Mouse (Mus musculus) forebrain, embryonic 16.5 days (tissue): ENCODE measurements around the gene Olfr194. TPM values are rescaled to one million over a fixed set of nuclear protein-coding genes. Genes with fewer than 3 reads are reported as not detected.
"Not testable (repeated sequence)": the region's sequence is repeated elsewhere in the genome, so short reads cannot be mapped to it uniquely, and the experiment has no call there.

Source experiments
- ATAC-seq: fragments of 200-750 bp; cut with Nextera tagmentation; 2 replicates; pipeline ENCODE4 v1.8.0; 2017; ENCODE audit warnings: mild to moderate bottlenecking, moderate library complexity
- H3K27ac ChIP-seq: fragments of 300-500 bp; sonication (generic); 2 replicates; pipeline ENCODE4 v1.5.1; 2014; ENCODE audit warnings: low read length, control low read depth
- H3K27me3 ChIP-seq: fragments of 300-500 bp; sonication (generic); replicated peaks from 2 replicates; pipeline ENCODE4 v1.6.1; 2014; ENCODE audit warnings: low read length; ENCODE audit not compliant: control insufficient read depth, insufficient read depth
- H3K36me3 ChIP-seq: fragments of 300-500 bp; sonication (generic); 2 replicates; pipeline ENCODE4 v1.6.1; 2014; ENCODE audit not compliant: control insufficient read depth, insufficient read depth
- H3K4me1 ChIP-seq: fragments of 300-500 bp; sonication (generic); replicated peaks from 2 replicates; pipeline ENCODE4 v1.6.1; 2014; ENCODE audit warnings: low read length; ENCODE audit not compliant: control insufficient read depth, insufficient read depth
- H3K4me2 ChIP-seq: fragments of 300-500 bp; sonication (generic); 2 replicates; pipeline ENCODE4 v1.6.1; 2014; ENCODE audit warnings: mild to moderate bottlenecking, low read length, control low read depth
- H3K4me3 ChIP-seq: fragments of 300-500 bp; sonication (generic); replicated peaks from 2 replicates; pipeline ENCODE4 v1.5.1; 2014; ENCODE audit warnings: mild to moderate bottlenecking, low read length, control low read depth
- H3K9ac ChIP-seq: fragments of 300-500 bp; sonication (generic); replicated peaks from 2 replicates; pipeline ENCODE4 v1.6.1; 2014; ENCODE audit warnings: low read depth, low read length, control low read depth
- H3K9me3 ChIP-seq: fragments of 300-500 bp; sonication (generic); 2 replicates; pipeline ENCODE4 v1.6.1; 2016; ENCODE audit warnings: low read length; ENCODE audit not compliant: control insufficient read depth
- WGBS: fragments of 180-500 bp; shearing (Covaris S2); extraction: QIAGEN DNeasy Blood & Tissue Kit; methylation state at CpG from one replicate; pipeline ENCODE4 v1.1.7; 2014; 5-methylcytosine and 5-hydroxymethylcytosine counted together
- polyA plus RNA-seq: library from polyadenylated mRNA; unstranded; fragments of >200 nt; fragmentation: Nextera tagmentation; extraction: Ambion mirVana; gene quantifications from 2 replicates; pipeline ENCODE4 v1.2.1, GENCODE M21; 2015

The Olfr194 gene
- polyA plus RNA-seq, 1 experiment from 2014 or later, result not detected

DNA sequence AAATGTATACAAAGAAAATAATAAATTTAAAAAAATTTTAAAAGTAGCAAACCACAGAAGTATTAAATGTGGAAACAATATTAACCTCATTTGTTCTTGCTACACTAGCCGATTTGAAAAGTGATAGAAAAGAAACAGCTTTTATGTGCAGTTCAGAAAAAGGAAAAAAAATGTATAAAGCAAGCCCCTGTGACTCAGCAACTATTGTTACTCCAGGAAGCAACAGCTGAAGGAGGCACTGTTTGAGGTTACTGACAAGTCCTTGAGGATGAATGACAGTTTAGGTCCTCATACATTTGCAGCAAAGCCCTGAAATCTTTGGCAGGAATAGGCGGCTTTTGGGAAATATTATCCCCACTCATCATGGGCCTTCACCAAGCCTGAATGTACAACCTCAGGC is 39.8 kb downstream of the Olfr194 start:
- not testable (repeated sequence) for H3K9me3 ChIP-seq, H3K9ac ChIP-seq, H3K27me3 ChIP-seq, H3K4me2 ChIP-seq, ATAC-seq, H3K27ac ChIP-seq, H3K4me1 ChIP-seq, H3K36me3 ChIP-seq, H3K4me3 ChIP-seq
- WGBS, result 90% methylated on average over 2 of the region's 2 CpGs

DNA sequence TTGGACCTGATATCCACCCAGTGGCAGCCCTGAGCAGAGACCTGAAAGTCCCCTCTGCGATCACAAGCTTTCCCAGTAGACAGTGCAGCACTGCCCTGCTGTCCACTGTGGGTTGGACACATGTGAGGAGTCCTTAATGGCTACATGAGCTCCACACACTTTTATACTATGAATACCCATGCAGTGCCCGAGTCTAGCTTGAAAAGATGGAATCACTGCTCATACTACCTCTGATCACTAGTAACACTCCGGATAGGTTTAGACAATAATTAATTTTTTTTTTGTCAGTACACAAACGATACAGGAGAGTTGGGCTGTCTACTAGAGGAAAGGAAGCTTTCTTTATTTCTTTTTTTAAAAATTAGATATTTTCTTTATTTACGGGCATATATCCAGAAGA is 43.0 kb downstream of the Olfr194 start, which contains the start of gene Olfr190:
Gene Olfr190, minus strand, starts transcription at position 101 of the 400 bp plus-strand sequence.
- no peaks in the 10 kb centered on the region for H3K4me1 ChIP-seq
- no peak within 1 kb of the TSS for H3K4me3 ChIP-seq
- H3K9me3 ChIP-seq, result no peaks in the 10 kb centered on the region
- no peak within 1 kb of the TSS for H3K27ac ChIP-seq
- H3K36me3 ChIP-seq, result no peaks in the 10 kb centered on the region
- H3K4me2 ChIP-seq, result no peak within 1 kb of the TSS
- H3K9ac ChIP-seq, result no peak within 1 kb of the TSS
- H3K27me3 ChIP-seq, result no peaks in the 10 kb centered on the region
- 88% methylated on average over 5 of the region's 5 CpGs for WGBS
- no peak for ATAC-seq

GRCm38 (mm10) chr16:59073520-59073919 is 47.3 kb downstream of the Olfr194 start:
- H3K9ac ChIP-seq, result no peak overlapping the region
- H3K4me3 ChIP-seq, result no peak overlapping the region
- no peaks in the 10 kb centered on the region for H3K27me3 ChIP-seq
- ATAC-seq, result no peak
- no peak overlapping the region for H3K4me2 ChIP-seq
- H3K4me1 ChIP-seq, result no peaks in the 10 kb centered on the region
- H3K9me3 ChIP-seq, result no peaks in the 10 kb centered on the region
- H3K36me3 ChIP-seq, result no peaks in the 10 kb centered on the region
- no peak overlapping the region for H3K27ac ChIP-seq
- WGBS, result 88% methylated on average over 1 of the region's 1 CpGs

DNA sequence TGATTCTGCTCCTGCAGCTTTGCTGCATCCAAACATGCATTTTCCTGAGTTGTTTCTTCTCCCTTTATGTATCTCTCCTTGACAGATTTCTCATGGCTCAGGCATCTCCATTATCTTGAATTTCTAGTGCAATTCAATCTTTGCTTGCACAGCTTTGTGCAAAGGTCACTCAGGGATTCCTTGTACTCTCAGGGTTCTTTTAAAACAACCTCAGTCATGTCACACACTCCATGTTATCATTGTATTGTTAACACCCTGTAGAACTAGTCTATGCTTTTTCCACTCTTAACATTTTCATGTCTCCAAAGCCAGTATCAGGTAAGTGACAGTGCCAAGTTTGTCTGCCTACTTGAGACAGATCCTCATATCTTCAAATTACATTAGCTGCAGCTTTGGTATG is 49.1 kb downstream of the Olfr194 start:
- no peak overlapping the region for H3K4me3 ChIP-seq
- no peaks in the 10 kb centered on the region for H3K27me3 ChIP-seq
- no peak overlapping the region for H3K27ac ChIP-seq
- no peak overlapping the region for H3K9ac ChIP-seq
- H3K4me1 ChIP-seq, result no peaks in the 10 kb centered on the region
- ATAC-seq, result no peak
- no peaks in the 10 kb centered on the region for H3K9me3 ChIP-seq
- no peak overlapping the region for H3K4me2 ChIP-seq
- no peaks in the 10 kb centered on the region for H3K36me3 ChIP-seq

Other genes starting within 250 kb of the Olfr194 start
- gene Olfr177, start 246.3 kb downstream of the Olfr194 start, polyA plus RNA-seq, result not detected in 2 replicates
- not detected in 2 replicates for gene Olfr178, start 229.0 kb downstream of the Olfr194 start, polyA plus RNA-seq
- not detected in 2 replicates for gene Olfr181, start 192.3 kb downstream of the Olfr194 start, polyA plus RNA-seq
- not detected in 2 replicates for gene Olfr180, start 191.7 kb downstream of the Olfr194 start, polyA plus RNA-seq
- not detected in 2 replicates for gene Olfr183, start 125.7 kb downstream of the Olfr194 start, polyA plus RNA-seq
- not detected in 2 replicates for gene Olfr186, start 90.8 kb downstream of the Olfr194 start, polyA plus RNA-seq
- not detected in 2 replicates for gene Olfr187, start 81.3 kb downstream of the Olfr194 start, polyA plus RNA-seq
- not detected in 2 replicates for gene Olfr190, start 43.1 kb downstream of the Olfr194 start, polyA plus RNA-seq
- gene Olfr191, start 31.2 kb downstream of the Olfr194 start, polyA plus RNA-seq, result not detected in 2 replicates
- not detected in 2 replicates for gene Olfr193, start 9.2 kb downstream of the Olfr194 start, polyA plus RNA-seq
- gene Olfr195, start 26.0 kb upstream of the Olfr194 start, polyA plus RNA-seq, result not detected in 2 replicates
- not detected in 2 replicates for gene Olfr196, start 49.4 kb upstream of the Olfr194 start, polyA plus RNA-seq
- gene Olfr198, start 82.5 kb upstream of the Olfr194 start, polyA plus RNA-seq, result not detected in 2 replicates
- not detected in 2 replicates for gene Olfr199, start 98.7 kb upstream of the Olfr194 start, polyA plus RNA-seq
- gene Olfr201, start 151.6 kb upstream of the Olfr194 start, polyA plus RNA-seq, result not detected in 2 replicates
- not detected in 2 replicates for gene Olfr202, start 165.7 kb upstream of the Olfr194 start, polyA plus RNA-seq
- not detected in 2 replicates for gene Olfr203, start 177.8 kb upstream of the Olfr194 start, polyA plus RNA-seq
- not detected in 2 replicates for gene Olfr204, start 197.2 kb upstream of the Olfr194 start, polyA plus RNA-seq
- not detected in 2 replicates for gene Olfr205, start 210.1 kb upstream of the Olfr194 start, polyA plus RNA-seq
- gene Olfr206, start 228.2 kb upstream of the Olfr194 start, polyA plus RNA-seq, result not detected in 2 replicates
- not detected in 2 replicates for gene Olfr209, start 242.9 kb upstream of the Olfr194 start, polyA plus RNA-seq